Mouse (Mus musculus): ENCODE data around the gene Pam. TPM values are rescaled to one million over a fixed set of nuclear protein-coding genes. Genes with fewer than 3 reads are reported as not detected.
A peak's percentile ranks its signal among the peaks of the same experiment; 100 is the strongest.

Pam gene
- polyA plus RNA-seq, 1 experiment from 2014 or later: 23.8 TPM

DNA sequence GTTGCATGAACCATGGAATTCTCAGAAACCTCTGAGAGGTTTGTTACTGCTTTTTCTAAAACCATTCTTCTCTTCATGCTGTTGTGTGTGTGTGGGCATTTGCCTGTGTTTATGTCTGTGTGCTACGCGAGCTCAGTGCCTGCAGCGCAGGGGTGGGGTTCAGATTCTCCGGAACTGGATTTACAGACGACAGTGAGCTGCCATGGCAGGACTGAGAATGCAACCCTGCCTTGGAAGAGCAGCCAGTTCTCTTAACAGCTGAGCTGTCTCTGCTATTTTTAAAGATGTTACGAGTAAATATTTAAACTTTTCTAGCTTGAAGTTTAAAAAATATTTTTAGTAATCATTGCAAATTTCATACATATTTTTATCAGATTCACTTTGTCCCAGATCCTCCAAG lies 24.1 kb upstream of the Pam start:
- WGBS: 88% methylated on average over 6 of the region's 6 CpGs
- Histone ChIP-seq H3K4me3 (ENCODE audit: low read depth, low read length) (no peak overlapping the region), H3K9ac (ENCODE audit: low read depth, low read length) (no peak overlapping the region), H3K36me3 (ENCODE audit: control insufficient read depth, insufficient read depth, low read length) (no peaks in the 10 kb centered on the region), H3K9me3 (ENCODE audit: control insufficient read depth, low read length) (no peaks in the 10 kb centered on the region), H3K27ac (ENCODE audit: low read depth, low read length) (no peak overlapping the region), H3K4me2 (replicated peaks; ENCODE audit: low read depth, low read length) (no peak overlapping the region), H3K27me3 (ENCODE audit: control insufficient read depth, insufficient read depth, low read length) (no peaks in the 10 kb centered on the region), H3K4me1 (replicated peaks; ENCODE audit: control insufficient read depth, insufficient read depth, low read length) (no peaks in the 10 kb centered on the region)
- ATAC-seq (ENCODE audit: low FRiP score) (no peak), DNase-seq (ENCODE audit: low spot score) (no peak)

DNA sequence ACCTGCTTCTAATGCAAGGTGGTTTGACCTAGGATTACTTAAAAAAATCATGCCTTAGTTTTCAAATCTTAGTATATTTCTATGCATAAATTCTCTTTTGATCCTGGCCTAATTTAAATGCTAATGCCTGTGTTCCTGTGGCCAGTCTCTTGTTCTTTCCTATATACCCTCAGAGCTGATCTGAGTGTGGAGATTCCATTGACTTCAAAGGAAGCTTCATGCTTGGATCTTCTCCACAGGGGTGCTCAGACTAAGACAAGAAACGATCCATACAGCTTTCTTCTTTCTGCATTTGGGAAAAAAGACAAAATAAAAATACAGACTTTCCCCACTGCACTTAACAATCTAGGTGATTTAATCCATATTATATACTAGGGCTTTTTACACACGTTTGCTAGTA lies 12.2 kb upstream of the Pam start:
- Histone ChIP-seq H3K4me3 (ENCODE audit: low read depth, low read length) (no peak overlapping the region), H3K9me3 (ENCODE audit: control insufficient read depth, low read length) (no peaks in the 10 kb centered on the region), H3K27me3 (ENCODE audit: control insufficient read depth, insufficient read depth, low read length) (no peaks in the 10 kb centered on the region), H3K27ac (ENCODE audit: low read depth, low read length) (no peak overlapping the region), H3K36me3 (ENCODE audit: control insufficient read depth, insufficient read depth, low read length) (no peaks in the 10 kb centered on the region), H3K4me2 (replicated peaks; ENCODE audit: low read depth, low read length) (no peak overlapping the region), H3K9ac (ENCODE audit: low read depth, low read length) (no peak overlapping the region), H3K4me1 (replicated peaks; ENCODE audit: control insufficient read depth, insufficient read depth, low read length) (no peaks in the 10 kb centered on the region)
- DNase-seq (ENCODE audit: low spot score) (no peak), ATAC-seq (ENCODE audit: low FRiP score) (no peak)
- 32% methylated on average over 2 of the region's 2 CpGs for WGBS

DNA sequence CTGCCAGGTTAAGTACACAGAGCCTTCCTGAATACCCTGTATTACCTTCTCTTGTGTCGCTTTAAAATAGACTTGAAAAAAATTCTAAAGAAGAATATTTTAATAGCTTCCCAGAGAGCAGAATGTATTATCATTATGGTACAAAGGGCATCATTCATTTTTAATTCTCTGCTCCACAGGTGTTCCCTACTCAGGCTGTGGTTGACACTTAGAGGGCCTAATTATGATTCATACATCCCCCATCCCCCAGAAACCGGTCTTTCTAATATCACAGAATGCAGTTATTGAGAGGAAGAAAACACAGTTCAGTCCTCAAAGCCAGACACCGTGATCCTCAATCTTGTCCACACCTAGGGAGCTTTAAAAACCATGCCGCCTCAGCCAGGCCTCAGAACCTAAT lies 4.0 kb upstream of the Pam start:
- ATAC-seq (ENCODE audit: low FRiP score) (no peak), DNase-seq (ENCODE audit: low spot score) (peak; percentile 20)
- H3K4me1 ChIP-seq (replicated peaks; ENCODE audit: control insufficient read depth, insufficient read depth, low read length): no peaks in the 10 kb centered on the region
- no peaks in the 10 kb centered on the region for H3K27me3 ChIP-seq (ENCODE audit: control insufficient read depth, insufficient read depth, low read length)
- WGBS: 49% methylated on average over 4 of the region's 4 CpGs
- no peak overlapping the region for H3K27ac ChIP-seq (ENCODE audit: low read depth, low read length)
- no peak overlapping the region for H3K4me2 ChIP-seq (replicated peaks; ENCODE audit: low read depth, low read length)
- H3K9ac ChIP-seq (ENCODE audit: low read depth, low read length): no peak overlapping the region
- H3K9me3 ChIP-seq (ENCODE audit: control insufficient read depth, low read length): no peaks in the 10 kb centered on the region
- H3K36me3 ChIP-seq (ENCODE audit: control insufficient read depth, insufficient read depth, low read length): no peaks in the 10 kb centered on the region
- no peak overlapping the region for H3K4me3 ChIP-seq (ENCODE audit: low read depth, low read length)

DNA sequence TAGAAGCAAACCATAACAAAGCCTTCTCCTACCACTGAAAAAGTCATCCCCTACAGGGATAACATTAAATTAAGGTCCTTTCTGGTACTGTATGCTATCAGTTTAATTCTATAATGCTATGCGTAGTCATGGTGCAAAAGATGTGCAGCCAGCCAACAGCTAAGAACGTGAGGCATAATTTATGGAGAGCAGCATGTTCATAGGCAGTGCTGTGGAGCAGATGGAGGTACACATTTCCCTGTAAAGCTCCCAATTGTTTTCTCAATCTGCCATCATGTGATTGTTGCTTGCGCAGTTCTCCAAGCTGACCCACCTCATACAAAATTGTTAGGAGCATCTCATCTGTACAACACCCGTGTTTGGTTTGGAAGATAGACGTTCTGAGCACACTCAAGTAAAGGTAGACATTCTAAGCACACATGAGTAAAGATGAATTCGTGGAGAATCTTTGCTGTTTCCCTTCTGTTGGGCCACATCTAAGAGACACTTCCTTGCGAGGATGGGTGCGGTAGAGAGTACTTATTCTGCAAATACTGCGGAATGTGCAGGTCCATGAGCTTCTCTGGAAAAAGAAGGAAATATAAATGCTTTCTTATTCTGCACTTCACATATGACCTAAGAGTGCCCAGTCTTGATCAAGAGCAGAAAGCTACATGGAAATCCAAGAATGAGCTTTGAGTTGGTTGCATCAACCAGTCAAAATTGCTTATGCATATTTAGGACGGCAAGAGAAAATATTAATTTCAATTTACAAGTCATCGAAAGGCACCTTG lies 2.7 kb upstream of the Pam start:
- ATAC-seq (ENCODE audit: low FRiP score): no peak
- 87% methylated on average over 11 of the region's 11 CpGs for WGBS
- H3K9me3 ChIP-seq (ENCODE audit: control insufficient read depth, low read length): no peaks in the 10 kb centered on the region

DNA sequence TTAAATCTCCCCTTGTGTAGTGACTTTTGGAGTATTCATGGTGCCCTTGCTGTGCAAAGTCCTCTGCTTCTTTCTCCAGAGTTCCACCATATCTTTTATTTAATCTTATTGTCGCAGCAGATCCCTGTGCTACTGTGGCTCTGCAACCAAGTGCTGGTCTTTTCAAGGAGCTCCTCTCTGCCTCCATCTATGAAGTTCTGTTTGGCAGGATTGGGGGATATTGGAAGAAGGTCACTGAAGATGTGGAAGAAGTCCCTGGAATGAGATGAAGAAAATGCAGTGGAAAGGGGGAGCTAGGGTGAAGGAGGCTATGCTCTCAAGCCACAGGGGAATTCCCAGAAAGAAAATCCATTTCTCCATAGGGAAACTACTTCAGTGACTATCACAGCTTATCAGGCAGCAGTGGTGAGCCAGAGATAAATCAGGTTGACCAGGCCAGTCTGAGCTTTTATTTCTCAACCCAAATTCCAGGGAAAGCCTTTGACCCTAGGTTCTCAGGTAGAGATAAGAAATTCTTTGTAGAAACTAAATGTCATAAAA lies 1.0 kb upstream of the Pam start:
- H3K27ac ChIP-seq (ENCODE audit: low read depth, low read length): no peak overlapping the region
- H3K9ac ChIP-seq (ENCODE audit: low read depth, low read length): no peak overlapping the region
- H3K36me3 ChIP-seq (ENCODE audit: control insufficient read depth, insufficient read depth, low read length): no peaks in the 10 kb centered on the region
- H3K9me3 ChIP-seq (ENCODE audit: control insufficient read depth, low read length): no peaks in the 10 kb centered on the region
- no peak overlapping the region for H3K4me2 ChIP-seq (replicated peaks; ENCODE audit: low read depth, low read length)
- no peak overlapping the region for H3K4me3 ChIP-seq (ENCODE audit: low read depth, low read length)
- no peaks in the 10 kb centered on the region for H3K4me1 ChIP-seq (replicated peaks; ENCODE audit: control insufficient read depth, insufficient read depth, low read length)
- ATAC-seq (ENCODE audit: low FRiP score) (no peak), DNase-seq (ENCODE audit: low spot score) (no peak)
- 76% methylated on average over 1 of the region's 1 CpGs for WGBS
- H3K27me3 ChIP-seq (ENCODE audit: control insufficient read depth, insufficient read depth, low read length): no peaks in the 10 kb centered on the region

More for the DNA sequence above, 2.7 kb upstream of the Pam start:
- DNase-seq (ENCODE audit: low spot score): no peak
- Histone ChIP-seq H3K9ac (ENCODE audit: low read depth, low read length) (no peak overlapping the region), H3K27me3 (ENCODE audit: control insufficient read depth, insufficient read depth, low read length) (no peaks in the 10 kb centered on the region), H3K27ac (ENCODE audit: low read depth, low read length) (no peak overlapping the region), H3K4me3 (ENCODE audit: low read depth, low read length) (no peak overlapping the region), H3K4me1 (replicated peaks; ENCODE audit: control insufficient read depth, insufficient read depth, low read length) (no peaks in the 10 kb centered on the region), H3K4me2 (replicated peaks; ENCODE audit: low read depth, low read length) (no peak overlapping the region), H3K36me3 (ENCODE audit: control insufficient read depth, insufficient read depth, low read length) (no peaks in the 10 kb centered on the region)

DNA sequence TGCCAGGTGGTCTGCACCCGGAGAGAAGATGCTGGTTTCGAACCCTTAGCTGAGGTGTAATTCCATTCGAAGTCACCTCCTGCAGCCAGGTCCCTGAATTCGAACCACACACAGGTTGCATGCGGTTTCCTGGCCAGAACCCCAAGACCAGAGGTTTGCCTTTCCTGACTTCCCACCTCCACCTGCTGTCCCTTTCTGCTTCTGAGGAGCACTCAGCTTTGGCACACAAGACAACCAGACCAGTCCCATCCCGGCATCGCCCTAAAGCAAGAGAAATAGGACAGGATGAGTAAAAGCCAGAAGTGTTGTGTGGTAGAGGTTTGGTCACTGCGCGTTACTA lies 515 bp upstream of the Pam start:
- Histone ChIP-seq H3K4me1 (replicated peaks; ENCODE audit: control insufficient read depth, insufficient read depth, low read length) (no peaks in the 10 kb centered on the region), H3K4me3 (ENCODE audit: low read depth, low read length) (peak overlapping the region; percentile 72), H3K27ac (ENCODE audit: low read depth, low read length) (peak overlapping the region; percentile 67; the same call in 1 of the 2 replicates), H3K9ac (ENCODE audit: low read depth, low read length) (peak overlapping the region; percentile 71), H3K9me3 (ENCODE audit: control insufficient read depth, low read length) (no peaks in the 10 kb centered on the region), H3K36me3 (ENCODE audit: control insufficient read depth, insufficient read depth, low read length) (no peaks in the 10 kb centered on the region), H3K4me2 (replicated peaks; ENCODE audit: low read depth, low read length) (peak overlapping the region; percentile 72), H3K27me3 (ENCODE audit: control insufficient read depth, insufficient read depth, low read length) (no peaks in the 10 kb centered on the region)
- DNase-seq (ENCODE audit: low spot score): no peak
- 28% methylated on average over 9 of the region's 9 CpGs for WGBS
- 0 out of 2 replicates have a peak, but pooled peaks have one; percentile 0 for ATAC-seq (ENCODE audit: low FRiP score)

DNA sequence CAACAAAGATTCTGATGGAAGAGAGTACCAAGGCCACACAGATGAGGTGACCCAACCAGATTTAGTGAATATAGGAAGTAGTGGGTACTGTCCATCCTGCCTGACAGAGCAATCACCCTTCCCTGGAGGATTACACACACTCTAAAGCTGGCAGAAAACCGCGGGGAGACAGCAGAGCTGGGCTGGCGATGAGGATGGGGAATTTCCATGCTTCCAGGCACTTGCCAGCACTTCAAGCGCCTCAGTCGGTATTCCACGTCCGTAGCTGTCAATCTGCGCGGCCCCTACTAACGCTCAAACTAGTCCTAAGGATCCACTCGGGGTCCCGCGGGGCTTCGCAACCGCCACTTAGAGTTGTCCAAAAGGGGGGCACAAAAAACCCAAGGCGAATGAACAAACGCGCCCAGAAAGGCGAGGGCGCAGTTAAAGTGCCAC lies 618 bp downstream of the Pam start:
- H3K9me3 ChIP-seq (ENCODE audit: control insufficient read depth, low read length): no peaks in the 10 kb centered on the region
- peak; percentile 62; the same call in 1 of the 2 replicates for ATAC-seq (ENCODE audit: low FRiP score)
- H3K27me3 ChIP-seq (ENCODE audit: control insufficient read depth, insufficient read depth, low read length): no peaks in the 10 kb centered on the region
- peak overlapping the region; percentile 72 for H3K4me3 ChIP-seq (ENCODE audit: low read depth, low read length)
- peak overlapping the region; percentile 71 for H3K9ac ChIP-seq (ENCODE audit: low read depth, low read length)
- peak overlapping the region; percentile 67 for H3K27ac ChIP-seq (ENCODE audit: low read depth, low read length)
- under 1% methylated on average over 20 of the region's 20 CpGs for WGBS
- peak; percentile 66 for DNase-seq (ENCODE audit: low spot score)
- peak overlapping the region; percentile 72 for H3K4me2 ChIP-seq (replicated peaks; ENCODE audit: low read depth, low read length)
- H3K4me1 ChIP-seq (replicated peaks; ENCODE audit: control insufficient read depth, insufficient read depth, low read length): no peaks in the 10 kb centered on the region
- H3K36me3 ChIP-seq (ENCODE audit: control insufficient read depth, insufficient read depth, low read length): no peaks in the 10 kb centered on the region

DNA sequence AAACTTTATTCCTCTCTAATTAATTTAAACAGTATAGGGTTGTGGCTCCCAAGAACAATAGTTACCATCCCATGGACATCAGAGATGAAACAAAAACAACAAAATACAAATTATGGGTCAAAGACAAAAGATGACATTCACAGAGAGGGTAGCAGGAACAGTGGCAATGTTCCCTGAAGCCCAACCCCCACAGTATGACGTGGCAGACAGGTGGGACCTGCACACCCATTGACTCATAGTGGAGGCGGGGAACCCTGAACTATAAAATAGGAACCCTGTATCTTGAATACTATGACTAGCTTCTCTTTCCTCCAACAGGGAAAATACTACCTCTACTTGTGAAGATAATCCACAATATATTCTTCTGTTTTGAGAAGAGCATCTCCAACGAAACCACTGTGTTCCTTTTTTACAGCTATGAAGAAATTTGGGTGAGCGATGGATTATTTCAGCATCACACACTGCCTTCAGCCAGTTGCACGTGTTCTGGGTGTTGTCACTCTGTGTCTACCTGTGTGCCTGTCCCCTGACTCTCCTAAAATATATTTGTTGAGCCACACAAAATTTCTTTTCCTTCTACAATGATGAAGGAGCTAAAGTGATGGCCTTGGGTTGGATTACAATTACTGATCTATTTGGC lies 6.0 kb downstream of the Pam start:
- no peak overlapping the region for H3K4me2 ChIP-seq (replicated peaks; ENCODE audit: low read depth, low read length)
- H3K36me3 ChIP-seq (ENCODE audit: control insufficient read depth, insufficient read depth, low read length): no peaks in the 10 kb centered on the region
- ATAC-seq (ENCODE audit: low FRiP score) (no peak), DNase-seq (ENCODE audit: low spot score) (no peak)
- 90% methylated on average over 5 of the region's 5 CpGs for WGBS
- H3K9ac ChIP-seq (ENCODE audit: low read depth, low read length): no peak overlapping the region
- H3K4me3 ChIP-seq (ENCODE audit: low read depth, low read length): no peak overlapping the region
- no peaks in the 10 kb centered on the region for H3K4me1 ChIP-seq (replicated peaks; ENCODE audit: control insufficient read depth, insufficient read depth, low read length)
- no peaks in the 10 kb centered on the region for H3K27me3 ChIP-seq (ENCODE audit: control insufficient read depth, insufficient read depth, low read length)
- no peak overlapping the region for H3K27ac ChIP-seq (ENCODE audit: low read depth, low read length)
- H3K9me3 ChIP-seq (ENCODE audit: control insufficient read depth, low read length): no peaks in the 10 kb centered on the region

DNA sequence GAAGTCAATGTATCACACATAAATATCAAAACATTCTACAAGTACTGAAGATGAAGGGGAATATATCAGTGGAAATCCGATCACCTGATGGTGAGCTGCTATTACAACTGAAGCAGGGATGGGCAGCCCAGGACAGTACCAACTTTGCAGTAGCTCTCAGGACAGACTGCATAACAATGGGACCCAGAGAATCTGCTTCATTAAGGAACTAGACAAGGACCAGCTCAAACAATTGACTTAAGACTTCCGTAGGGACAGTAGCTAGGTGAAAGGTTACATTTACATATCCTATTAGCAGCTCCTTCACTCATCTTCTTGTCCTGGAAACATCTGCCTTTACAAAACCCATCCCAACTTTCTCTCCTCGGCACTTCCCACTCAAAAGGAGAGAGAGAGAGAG lies 9.0 kb downstream of the Pam start:
- WGBS: 26% methylated on average over 3 of the region's 3 CpGs
- Histone ChIP-seq H3K4me3 (ENCODE audit: low read depth, low read length) (no peak overlapping the region), H3K36me3 (ENCODE audit: control insufficient read depth, insufficient read depth, low read length) (no peaks in the 10 kb centered on the region), H3K4me2 (replicated peaks; ENCODE audit: low read depth, low read length) (no peak overlapping the region), H3K9me3 (ENCODE audit: control insufficient read depth, low read length) (no peaks in the 10 kb centered on the region), H3K9ac (ENCODE audit: low read depth, low read length) (no peak overlapping the region), H3K27ac (ENCODE audit: low read depth, low read length) (no peak overlapping the region), H3K4me1 (replicated peaks; ENCODE audit: control insufficient read depth, insufficient read depth, low read length) (no peaks in the 10 kb centered on the region), H3K27me3 (ENCODE audit: control insufficient read depth, insufficient read depth, low read length) (no peaks in the 10 kb centered on the region)
- ATAC-seq (ENCODE audit: low FRiP score): no peak
- DNase-seq (ENCODE audit: low spot score): no peak
